In genomic region chr1:86018235-86019055, GRCm38 (mm10) we compare ENCODE assay signal across 8 mouse cellular contexts. TPM values are rescaled to one million over a fixed set of nuclear protein-coding genes. Genes with fewer than 3 reads are reported as not detected.
DNase-seq lines count a peak whose midpoint lies in the region; ATAC-seq and TF ChIP-seq lines count a peak whose summit lies in the region.

No protein-coding gene starts in this region.

- H3K9me3 ChIP-seq in embryonic facial prominence, embryonic 13.5 days: no peaks in the 10 kb centered on the region
- no peaks in the 10 kb centered on the region for H3K9me3 ChIP-seq in lung, postnatal 0 days (ENCODE audit: low read length)

- peak overlapping the region; percentile 74 for H3K9ac ChIP-seq in embryonic facial prominence, embryonic 13.5 days
- H3K9ac ChIP-seq in lung, postnatal 0 days (replicated peaks; ENCODE audit: low read depth): no peak overlapping the region

- H3K4me3 ChIP-seq in embryonic facial prominence, embryonic 13.5 days: peak overlapping the region; percentile 56
- peak overlapping the region; percentile 40 for H3K4me3 ChIP-seq in lung, postnatal 0 days (ENCODE audit: low read depth, low read length)

- TF ChIP-seq EP300 in lung, postnatal 0 days (IDR thresholded peaks at IDR 0.05): no peak

- peaks cover 56% of the 10 kb centered on the region for H3K27me3 ChIP-seq in embryonic facial prominence, embryonic 13.5 days
- peaks cover 17% of the 10 kb centered on the region for H3K27me3 ChIP-seq in lung, postnatal 0 days (replicated peaks; ENCODE audit: insufficient read depth, low read length)

- 3% methylated on average over 60 of the region's 60 CpGs for WGBS in embryonic facial prominence, embryonic 13.5 days
- WGBS in lung, postnatal 0 days: 4% methylated on average over 58 of the region's 60 CpGs

- H3K27ac ChIP-seq in embryonic facial prominence, embryonic 13.5 days: no peak overlapping the region
- no peak overlapping the region for H3K27ac ChIP-seq in lung, postnatal 0 days (ENCODE audit: low read length)

- TF ChIP-seq CTCF in lung, postnatal 0 days (IDR thresholded peaks at IDR 0.05): peak; percentile 56

- H3K4me1 ChIP-seq in embryonic facial prominence, embryonic 13.5 days: peaks cover 10% of the 10 kb centered on the region
- H3K4me1 ChIP-seq in lung, postnatal 0 days (ENCODE audit: insufficient read depth, low read depth, low read length): no peaks in the 10 kb centered on the region

- H3K36me3 ChIP-seq in embryonic facial prominence, embryonic 13.5 days: no peaks in the 10 kb centered on the region
- no peaks in the 10 kb centered on the region for H3K36me3 ChIP-seq in lung, postnatal 0 days (ENCODE audit: insufficient read depth, low read length)

- peak; percentile 43; the same call in 1 of the 2 replicates for ATAC-seq in embryonic facial prominence, embryonic 13.5 days (ENCODE audit: insufficient number of reproducible peaks, insufficient read depth, low FRiP score, low TSS enrichment, low read depth)
- ATAC-seq in lung, postnatal 0 days: peak; percentile 63

- DNase-seq in CD8-positive naive resting alpha-beta T cell, adult 2 months (ENCODE audit: low read depth in 2 of 2, low spot score in 2 of 2): peak; percentile 42 to 59
- peak; percentile 55 for DNase-seq in adrenal gland, postnatal 25 days
- DNase-seq in heart, postnatal 14 days: peak; percentile 44 to 60
- DNase-seq in layer of hippocampus, postnatal 10 days (ENCODE audit: low spot score in 2 of 2): peak; percentile 74 to 82
- DNase-seq in lung, postnatal 0 days (ENCODE audit: low spot score): peak; percentile 44
- DNase-seq in retina, postnatal 7 days (ENCODE audit: low read depth, low spot score): peak; percentile 25
- DNase-seq in adipocyte (ENCODE audit: low spot score): no peak

- peak overlapping the region; percentile 94 for H3K4me2 ChIP-seq in embryonic facial prominence, embryonic 13.5 days
- peak overlapping the region; percentile 72 for H3K4me2 ChIP-seq in lung, postnatal 0 days (replicated peaks; ENCODE audit: low read depth, low read length)

- intact Hi-C loops in heart, postnatal 14 days (cut with DNase I): no loop called here

RNA-seq across cellular contexts. Expression of gene Spata3, which starts 1.8 kb away (rescaled TPM):
- total RNA-seq in adrenal gland, postnatal 25 days (2021): not detected in 2 replicates
- not detected in 2 replicates for polyA plus RNA-seq in embryonic facial prominence, embryonic 13.5 days (2015; fragmentation: Nextera tagmentation; extraction: Ambion mirVana)
- total RNA-seq in heart, postnatal 14 days (2021): not detected
- 1 to 10 TPM; 1.2 to 1.8 TPM for total RNA-seq in layer of hippocampus, postnatal 10 days (2021)
- not detected in 2 replicates for polyA plus RNA-seq in lung, postnatal 0 days (2015; fragmentation: Nextera tagmentation; extraction: Ambion mirVana)

RNA-seq across cellular contexts. Expression of gene 2810459M11Rik, which starts 27.2 kb away (rescaled TPM):
- total RNA-seq in adrenal gland, postnatal 25 days (2021): 0.18 and 0.38 TPM in 2 replicates
- polyA plus RNA-seq in embryonic facial prominence, embryonic 13.5 days (2015; fragmentation: Nextera tagmentation; extraction: Ambion mirVana): 0.42 and 0.61 TPM in 2 replicates
- not detected for total RNA-seq in heart, postnatal 14 days (2021)
- total RNA-seq in layer of hippocampus, postnatal 10 days (2021): 10 to 100 TPM; 13.7 to 17.2 TPM
- 0.24 and 0.41 TPM in 2 replicates for polyA plus RNA-seq in lung, postnatal 0 days (2015; fragmentation: Nextera tagmentation; extraction: Ambion mirVana)

RNA-seq across cellular contexts. Expression of gene Psmd1, which starts 45.7 kb away (rescaled TPM):
- 124 and 139 TPM in 2 replicates for total RNA-seq in adrenal gland, postnatal 25 days (2021)
- 161 and 174 TPM in 2 replicates for polyA plus RNA-seq in embryonic facial prominence, embryonic 13.5 days (2015; fragmentation: Nextera tagmentation; extraction: Ambion mirVana)
- 100 to 1,000 TPM in 1 of 2 experiments, 10 to 100 TPM in 1; 98.5 to 105 TPM for total RNA-seq in heart, postnatal 14 days (2021)
- total RNA-seq in layer of hippocampus, postnatal 10 days (2021): 100 to 1,000 TPM; 123 to 129 TPM
- 85.1 and 86.2 TPM in 2 replicates for polyA plus RNA-seq in lung, postnatal 0 days (2015; fragmentation: Nextera tagmentation; extraction: Ambion mirVana)

RNA-seq across cellular contexts. Expression of gene Gpr55, which starts 57.6 kb away (rescaled TPM):
- total RNA-seq in adrenal gland, postnatal 25 days (2021): 2.5 and 4.5 TPM in 2 replicates
- polyA plus RNA-seq in embryonic facial prominence, embryonic 13.5 days (2015; fragmentation: Nextera tagmentation; extraction: Ambion mirVana): 0.08 and 0.14 TPM in 2 replicates
- not detected for total RNA-seq in heart, postnatal 14 days (2021)
- under 1 TPM; 0.09 to 0.16 TPM for total RNA-seq in layer of hippocampus, postnatal 10 days (2021)
- polyA plus RNA-seq in lung, postnatal 0 days (2015; fragmentation: Nextera tagmentation; extraction: Ambion mirVana): 0.14 and 0.26 TPM in 2 replicates

Comparison
In these comparisons a context has a peak if more than half of its experiments do, and no peak if none do; other contexts are left out.
1. RNA of gene 2810459M11Rik, which starts 27.2 kb away (total RNA-seq): 13.7 to 17.2 TPM in layer of hippocampus, postnatal 10 days; 0.18 to 0.38 TPM in adrenal gland, postnatal 25 days and not detected in heart, postnatal 14 days; every median in the first group is over 10 times any median in the second.